Mouse (Mus musculus) macrophage (primary cell): ENCODE measurements around the gene Hspg2. TPM values are rescaled to one million over a fixed set of nuclear protein-coding genes. Genes with fewer than 3 reads are reported as not detected.

ENCODE experiments used
- H3K27ac ChIP-seq: fragments of 350-480 bp; formaldehyde crosslinking; 2 replicates; pipeline ENCODE4 v1.9.0; 2021
- H3K36me3 ChIP-seq: fragments of 350-480 bp; formaldehyde crosslinking; 2 replicates; pipeline ENCODE4 v1.9.0; 2021; ENCODE audit errors: inconsistent target
- H3K4me3 ChIP-seq: fragments of 350-480 bp; formaldehyde crosslinking; 2 replicates; pipeline ENCODE4 v1.9.0; 2021; ENCODE audit errors: inconsistent target
- H3K79me2 ChIP-seq: fragments of 350-480 bp; formaldehyde crosslinking; 2 replicates; pipeline ENCODE4 v1.9.0; 2021; ENCODE audit errors: inconsistent target
- whole genome bisulfite sequencing: methylation state at CpG from one replicate; pipeline ENCODE4 v1.1.7; 2026; ENCODE audit warnings: inconsistent platforms; ENCODE audit not compliant: missing documents; 5-methylcytosine and 5-hydroxymethylcytosine counted together
- polyA plus RNA-seq: library from polyadenylated mRNA; stranded (reverse); fragments of 250-400 nt; gene quantifications from 3 replicates; pipeline ENCODE4 v1.2.4, GENCODE M21; 2018; ENCODE audit warnings: inconsistent platforms

The Hspg2 gene
- polyA plus RNA-seq, 1 experiment from 2014 or later, result 0.06 TPM

GRCm38 (mm10) chr4:137497367-137497766 lies 28.8 kb downstream of the Hspg2 start:
- Histone ChIP-seq H3K36me3 (no peaks in the 10 kb centered on the region), H3K4me3 (no peak overlapping the region), H3K79me2 (no peaks in the 10 kb centered on the region), H3K27ac (no peak overlapping the region)
- WGBS, result 97% methylated on average over 5 of the region's 5 CpGs

- Histone ChIP-seq H3K79me2 (no peaks in the 10 kb centered on the region), H3K4me3 (no peak overlapping the region), H3K36me3 (no peaks in the 10 kb centered on the region), H3K27ac (no peak overlapping the region)
- 54% methylated on average over 8 of the region's 9 CpGs for WGBS
Observed at GRCm38 (mm10) chr4:137497892-137498722, 29.5 kb downstream of the Hspg2 start.

- no peaks in the 10 kb centered on the region for H3K79me2 ChIP-seq
- H3K36me3 ChIP-seq, result no peaks in the 10 kb centered on the region
- no peak overlapping the region for H3K4me3 ChIP-seq
- no peak overlapping the region for H3K27ac ChIP-seq
- 89% methylated on average over 9 of the region's 9 CpGs for WGBS
Observed at GRCm38 (mm10) chr4:137498882-137499583, 30.5 kb downstream of the Hspg2 start.

DNA sequence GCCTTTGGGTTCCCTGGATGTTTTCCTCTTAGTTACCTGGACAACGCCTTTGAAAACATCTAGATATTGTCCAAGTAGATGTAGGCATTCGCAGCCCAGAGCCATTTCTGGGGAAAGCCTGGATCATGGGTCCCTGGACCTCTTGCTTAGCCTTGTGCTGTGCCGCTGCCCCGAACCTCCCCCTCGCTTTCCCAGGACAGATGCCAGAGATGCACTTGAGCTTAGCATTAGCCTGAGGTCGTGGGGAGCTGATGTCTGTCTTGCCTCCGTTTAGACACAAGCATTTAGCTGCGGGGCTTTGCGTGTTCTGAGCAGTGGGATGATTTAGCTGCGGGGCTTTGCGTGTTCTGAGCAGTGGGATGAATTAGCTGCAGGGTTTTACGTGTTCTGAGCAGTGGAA lies 31.6 kb downstream of the Hspg2 start:
- 94% methylated on average over 12 of the region's 12 CpGs for WGBS
- Histone ChIP-seq H3K79me2 (no peaks in the 10 kb centered on the region), H3K27ac (no peak overlapping the region), H3K4me3 (no peak overlapping the region), H3K36me3 (no peaks in the 10 kb centered on the region)

DNA sequence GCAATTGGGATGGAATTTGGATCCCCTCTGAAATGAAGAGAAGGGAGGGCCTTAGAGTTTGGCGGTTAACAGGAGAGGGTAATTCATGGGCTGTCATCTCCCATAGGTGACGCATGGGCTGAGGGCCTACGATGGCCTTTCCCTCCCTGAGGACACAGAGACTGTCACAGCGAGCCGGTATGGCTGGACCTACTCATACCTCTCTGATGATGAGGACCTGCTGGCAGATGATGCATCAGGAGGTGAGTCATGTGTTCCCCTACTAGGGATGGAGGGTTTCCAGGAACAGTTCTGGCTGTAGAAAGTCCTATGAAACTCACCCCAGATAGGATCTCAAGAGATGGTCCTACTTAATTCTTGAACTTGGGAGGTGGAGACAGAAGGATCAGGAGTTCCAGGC lies 32.4 kb downstream of the Hspg2 start:
- H3K79me2 ChIP-seq, result no peaks in the 10 kb centered on the region
- 96% methylated on average over 5 of the region's 5 CpGs for WGBS
- no peaks in the 10 kb centered on the region for H3K36me3 ChIP-seq
- H3K4me3 ChIP-seq, result no peak overlapping the region
- no peak overlapping the region for H3K27ac ChIP-seq

DNA sequence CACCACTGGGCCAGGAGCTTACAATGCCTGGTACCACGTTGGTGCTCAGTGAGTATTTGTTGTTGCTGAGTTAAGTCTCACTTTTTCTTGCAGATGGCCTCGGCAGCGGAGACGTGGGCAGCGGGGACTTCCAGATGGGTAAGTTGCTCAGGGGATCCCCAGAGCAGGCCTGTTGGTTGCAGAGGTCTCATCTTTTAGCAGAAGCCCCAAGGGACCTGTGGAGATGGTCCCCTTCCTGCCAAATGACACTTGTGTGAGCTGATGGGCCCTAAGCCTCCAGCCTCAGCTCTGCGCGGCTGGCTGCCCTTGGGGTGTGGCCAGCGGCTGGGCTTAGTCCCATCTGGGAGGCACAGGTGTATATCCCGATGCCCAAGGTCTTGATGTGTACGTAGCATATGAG lies 33.6 kb downstream of the Hspg2 start:
- H3K4me3 ChIP-seq, result no peak overlapping the region
- 96% methylated on average over 10 of the region's 10 CpGs for WGBS

GRCm38 (mm10) chr4:137502801-137503200 lies 34.2 kb downstream of the Hspg2 start:
- Histone ChIP-seq H3K79me2 (no peaks in the 10 kb centered on the region), H3K4me3 (no peak overlapping the region), H3K36me3 (no peaks in the 10 kb centered on the region), H3K27ac (no peak overlapping the region)
- WGBS, result 92% methylated on average over 7 of the region's 7 CpGs

More for the DNA sequence above, 33.6 kb downstream of the Hspg2 start:
- Histone ChIP-seq H3K79me2 (no peaks in the 10 kb centered on the region), H3K27ac (no peak overlapping the region), H3K36me3 (no peaks in the 10 kb centered on the region)

GRCm38 (mm10) chr4:137503509-137503971 lies 35.0 kb downstream of the Hspg2 start:
- Histone ChIP-seq H3K27ac (no peak overlapping the region), H3K36me3 (no peaks in the 10 kb centered on the region), H3K4me3 (no peak overlapping the region), H3K79me2 (no peaks in the 10 kb centered on the region)
- WGBS, result 65% methylated on average over 6 of the region's 6 CpGs

DNA sequence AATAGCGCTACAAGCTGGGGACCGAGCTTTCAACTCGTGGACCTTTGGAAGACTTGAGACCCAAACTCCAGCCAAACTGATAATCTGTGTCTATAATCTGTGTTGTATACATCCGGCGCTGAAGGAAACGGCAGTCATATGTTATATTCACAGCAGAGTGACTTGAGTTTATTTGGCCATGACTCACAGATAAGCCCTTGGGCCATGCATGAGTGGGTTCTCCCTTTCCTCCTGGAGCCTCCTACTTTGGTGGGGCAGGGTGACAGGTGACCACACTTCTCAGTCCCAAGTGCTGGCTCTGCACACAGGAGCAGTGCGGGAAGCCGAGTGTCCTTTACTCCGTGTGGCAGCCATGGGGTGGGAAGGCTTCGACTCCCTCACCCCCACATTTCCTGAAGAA lies 38.1 kb downstream of the Hspg2 start:
- Histone ChIP-seq H3K27ac (no peak overlapping the region), H3K36me3 (no peaks in the 10 kb centered on the region), H3K4me3 (no peak overlapping the region), H3K79me2 (no peaks in the 10 kb centered on the region)
- WGBS, result 72% methylated on average over 9 of the region's 10 CpGs

GRCm38 (mm10) chr4:137509528-137509927 lies 41.0 kb downstream of the Hspg2 start:
- H3K27ac ChIP-seq, result no peak overlapping the region
- H3K36me3 ChIP-seq, result no peaks in the 10 kb centered on the region
- 88% methylated on average over 9 of the region's 9 CpGs for WGBS

DNA sequence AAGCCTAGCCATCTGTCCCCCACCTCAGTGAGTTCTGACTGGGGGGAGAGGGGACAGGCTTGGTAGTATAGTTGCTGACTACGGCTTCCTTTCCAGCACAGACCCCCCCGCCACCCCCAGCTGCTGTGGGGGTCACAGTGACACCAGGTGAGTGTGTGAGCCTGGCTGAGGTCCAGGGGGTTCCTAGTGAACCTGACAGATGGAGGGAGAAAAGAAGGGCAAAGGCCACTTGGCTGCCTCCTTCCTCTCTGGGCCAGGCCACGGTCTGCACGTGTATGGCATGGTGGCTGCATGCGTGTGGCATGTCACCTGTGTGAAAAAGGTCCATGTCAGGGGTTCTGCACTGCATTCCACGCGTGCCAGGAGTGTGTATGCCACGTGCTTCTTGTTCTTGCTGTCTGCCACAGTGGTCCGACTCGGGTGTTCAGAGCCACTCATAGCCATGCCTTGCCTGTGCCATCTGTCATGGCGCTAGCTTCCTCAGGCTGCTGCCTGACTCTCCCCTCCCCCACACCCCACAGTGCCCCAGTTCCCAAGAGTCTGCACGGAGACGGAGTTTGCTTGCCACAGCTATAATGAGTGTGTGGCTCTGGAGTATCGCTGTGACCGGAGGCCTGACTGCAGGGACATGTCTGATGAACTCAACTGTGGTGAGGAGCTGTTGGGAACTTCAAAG lies 41.6 kb downstream of the Hspg2 start:
- Histone ChIP-seq H3K36me3 (no peaks in the 10 kb centered on the region), H3K79me2 (no peaks in the 10 kb centered on the region), H3K4me3 (no peak overlapping the region), H3K27ac (no peak overlapping the region)
- WGBS, result 90% methylated on average over 15 of the region's 15 CpGs

More at GRCm38 (mm10) chr4:137509528-137509927, 41.0 kb downstream of the Hspg2 start:
- Histone ChIP-seq H3K4me3 (no peak overlapping the region), H3K79me2 (no peaks in the 10 kb centered on the region)

GRCm38 (mm10) chr4:137512897-137513296 lies 44.3 kb downstream of the Hspg2 start:
- Histone ChIP-seq H3K27ac (no peak overlapping the region), H3K4me3 (no peak overlapping the region), H3K36me3 (no peaks in the 10 kb centered on the region), H3K79me2 (no peaks in the 10 kb centered on the region)
- WGBS, result 95% methylated on average over 5 of the region's 6 CpGs

DNA sequence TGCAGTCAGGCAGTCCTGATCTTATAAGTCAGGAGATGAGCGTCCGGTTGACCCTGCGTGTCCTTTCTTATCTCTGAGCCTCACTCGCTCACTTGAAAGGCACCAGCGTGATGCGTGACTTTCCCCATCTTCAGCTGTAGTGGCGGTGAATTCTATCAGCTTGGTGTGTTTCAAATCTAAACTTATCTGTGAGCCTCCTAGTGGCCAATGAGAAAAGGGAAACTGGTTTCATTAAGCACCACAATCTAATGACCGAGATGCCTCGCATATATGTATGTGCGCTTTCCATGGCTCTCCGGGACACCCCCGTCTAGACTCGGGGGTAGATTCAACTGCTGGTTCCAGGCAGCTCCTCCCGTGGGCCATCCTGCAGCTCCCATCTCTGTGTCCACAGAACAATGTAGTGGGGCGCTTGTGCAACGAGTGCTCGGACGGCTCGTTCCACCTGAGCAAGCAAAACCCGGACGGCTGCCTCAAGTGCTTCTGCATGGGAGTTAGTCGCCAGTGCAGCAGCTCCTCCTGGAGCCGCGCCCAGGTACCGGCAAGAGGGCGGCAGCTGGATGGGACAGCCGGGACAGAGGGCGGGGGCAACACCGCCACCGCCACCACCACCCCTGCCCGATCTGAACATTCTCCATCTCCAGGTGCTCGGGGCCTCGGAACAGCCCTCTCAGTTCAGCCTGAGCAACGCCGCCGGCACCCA lies 49.6 kb downstream of the Hspg2 start:
- H3K79me2 ChIP-seq, result no peaks in the 10 kb centered on the region
- H3K4me3 ChIP-seq, result no peak overlapping the region
- H3K27ac ChIP-seq, result no peak overlapping the region
- 90% methylated on average over 25 of the region's 36 CpGs for WGBS
- H3K36me3 ChIP-seq, result no peaks in the 10 kb centered on the region

- Histone ChIP-seq H3K27ac (no peak overlapping the region), H3K79me2 (no peaks in the 10 kb centered on the region), H3K36me3 (no peaks in the 10 kb centered on the region), H3K4me3 (no peak overlapping the region)
- WGBS, result 95% methylated on average over 13 of the region's 14 CpGs
Observed at GRCm38 (mm10) chr4:137518746-137519145, 50.2 kb downstream of the Hspg2 start.
